Mouse (Mus musculus) gonadal fat pad, adult 2 months (tissue): ENCODE data around the gene Rbbp6. TPM values are rescaled to one million over a fixed set of nuclear protein-coding genes. Genes with fewer than 3 reads are reported as not detected.

Source experiments
- DNase-seq: peaks from one replicate; pipeline ENCODE4 v3.0.0-alpha.2; 2012; ENCODE audit warnings: low read depth
- polyA plus RNA-seq: library from polyadenylated mRNA; depleted of rRNA; stranded (reverse); fragments of >200 nt; gene quantifications from 2 replicates; pipeline ENCODE4 v1.2.3, GENCODE M21; 2012

Gene Rbbp6
- polyA plus RNA-seq, 1 experiment, result 10.9 TPM

GRCm38 (mm10) chr7:122970864-122971420 is 5.5 kb downstream of the Rbbp6 start:
- DNase-seq, result no peak

GRCm38 (mm10) chr7:122972006-122972689 is 6.7 kb downstream of the Rbbp6 start:
- DNase-seq, result no peak

GRCm38 (mm10) chr7:122979514-122979913 is 14.0 kb downstream of the Rbbp6 start:
- DNase-seq, result no peak

- no peak for DNase-seq
Measured at GRCm38 (mm10) chr7:122998189-122998588, 32.7 kb downstream of the Rbbp6 start.

- no peak for DNase-seq
Measured at GRCm38 (mm10) chr7:122999871-123000396, 34.4 kb downstream of the Rbbp6 start.

GRCm38 (mm10) chr7:123000796-123001195 is 35.3 kb downstream of the Rbbp6 start:
- DNase-seq, result no peak

- no peak for DNase-seq
Measured at GRCm38 (mm10) chr7:123001341-123002027, 36.0 kb downstream of the Rbbp6 start.

GRCm38 (mm10) chr7:123002028-123002410 is 36.5 kb downstream of the Rbbp6 start:
- DNase-seq, result no peak

- DNase-seq, result no peak
Measured at GRCm38 (mm10) chr7:123003207-123003606, 37.7 kb downstream of the Rbbp6 start.

GRCm38 (mm10) chr7:123004442-123004841 is 39.0 kb downstream of the Rbbp6 start:
- DNase-seq, result no peak

GRCm38 (mm10) chr7:123006251-123006650 is 40.8 kb downstream of the Rbbp6 start:
- DNase-seq, result no peak

- no peak for DNase-seq
Measured at GRCm38 (mm10) chr7:123007743-123008142, 42.3 kb downstream of the Rbbp6 start.

GRCm38 (mm10) chr7:123013466-123013865 is 48.0 kb downstream of the Rbbp6 start:
- no peak for DNase-seq

GRCm38 (mm10) chr7:123014729-123015128 is 49.2 kb downstream of the Rbbp6 start:
- DNase-seq, result no peak

- no peak for DNase-seq
Measured at GRCm38 (mm10) chr7:123017627-123018026, 52.1 kb downstream of the Rbbp6 start.

- no peak for DNase-seq
Measured at GRCm38 (mm10) chr7:123025123-123025522, 59.6 kb downstream of the Rbbp6 start.

GRCm38 (mm10) chr7:123030295-123030694 is 64.8 kb downstream of the Rbbp6 start:
- no peak for DNase-seq

GRCm38 (mm10) chr7:123030709-123031181 is 65.3 kb downstream of the Rbbp6 start:
- no peak for DNase-seq

- no peak for DNase-seq
Measured at GRCm38 (mm10) chr7:123031211-123031743, 65.8 kb downstream of the Rbbp6 start.

- DNase-seq, result no peak
Measured at GRCm38 (mm10) chr7:123035314-123035713, 69.8 kb downstream of the Rbbp6 start.

- no peak for DNase-seq
Measured at GRCm38 (mm10) chr7:123039302-123039701, 73.8 kb downstream of the Rbbp6 start.

GRCm38 (mm10) chr7:123045146-123045545 is 79.7 kb downstream of the Rbbp6 start:
- no peak for DNase-seq
